Mouse (Mus musculus) gastrocnemius, adult 2 months (tissue): ENCODE data around the gene Mcf2l. TPM values are rescaled to one million over a fixed set of nuclear protein-coding genes. Genes with fewer than 3 reads are reported as not detected.

Experiments
- DNase-seq: peaks from one replicate; pipeline ENCODE4 v3.0.0; 2022
- H3K27ac ChIP-seq: fragments of 200-600 bp; 2 replicates; pipeline ENCODE4 v1.8.1; 2022; ENCODE audit warnings: mild to moderate bottlenecking
- H3K4me3 ChIP-seq: fragments of 200-600 bp; 2 replicates; pipeline ENCODE4 v1.8.1; 2022; ENCODE audit warnings: mild to moderate bottlenecking, moderate library complexity
- CTCF ChIP-seq: fragments of 200-600 bp; IDR thresholded peaks from 2 replicates; pipeline ENCODE4 v1.8.1; 2022; ENCODE audit warnings: antibody characterized with exemption, mild to moderate bottlenecking, moderate library complexity
- intact Hi-C: fragments of 180-260 bp; cut with DNase I; formaldehyde crosslinking; loops from one replicate; pipeline ENCODE4 v1.15.1; 2025
- microRNA-seq: library from miRNA; unstranded; fragments of <30 nt; microRNA quantifications from one replicate; pipeline ENCODE4 v1.2.0, GENCODE M21; 2021
- total RNA-seq, 2 experiments: library from RNA; stranded (reverse); gene quantifications; 2 replicates each; pipeline ENCODE4 v1.2.3; 2021

Gene Mcf2l
- total RNA-seq, 2 experiments from 2014 or later = 26.0 to 49.7 TPM

- intact Hi-C loops = no loop called here
- no peak overlapping the region for H3K27ac ChIP-seq
- TF ChIP-seq CTCF = no peak
- no peak overlapping the region for H3K4me3 ChIP-seq
- no peak for DNase-seq
Observed at GRCm38 (mm10) chr8:13047652-13048051, 174.0 kb downstream of the Mcf2l start.

- intact Hi-C loops = no loop called here
- Histone ChIP-seq H3K4me3 (no peak overlapping the region), H3K27ac (no peak overlapping the region)
- no peak for TF ChIP-seq CTCF
- no peak for DNase-seq
Observed at GRCm38 (mm10) chr8:13050550-13050949, 176.9 kb downstream of the Mcf2l start.

DNA sequence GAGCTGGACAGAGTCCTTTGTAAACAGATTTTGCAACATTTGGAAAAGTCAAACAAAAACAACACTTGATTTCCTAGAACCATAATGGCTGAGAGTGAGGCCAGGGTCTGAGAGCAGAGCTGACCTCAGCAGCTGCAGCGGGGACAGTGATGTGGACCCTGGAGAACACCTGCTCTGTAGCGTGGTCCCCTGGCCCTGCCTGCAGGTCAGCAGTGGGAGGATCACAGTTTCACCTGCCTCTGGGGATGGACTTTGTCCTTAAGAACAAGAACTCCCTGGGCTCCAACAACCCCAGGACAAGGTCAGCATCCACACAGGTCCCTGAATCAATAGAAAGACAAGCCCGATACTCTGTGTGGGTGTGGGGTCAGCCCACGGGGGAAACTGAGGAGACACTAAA is 183.7 kb downstream of the Mcf2l start:
- Histone ChIP-seq H3K27ac (no peak overlapping the region), H3K4me3 (no peak overlapping the region)
- intact Hi-C loops = no loop called here

GRCm38 (mm10) chr8:13060441-13061150 is 187.0 kb downstream of the Mcf2l start, which contains the start of gene Proz:
Gene Proz, plus strand, starts transcription at chr8:13060914.
- Histone ChIP-seq H3K4me3 (no peak within 1 kb of the TSS), H3K27ac (no peak within 1 kb of the TSS)
- TF ChIP-seq CTCF = no peak
- DNase-seq = no peak
- intact Hi-C loops = no loop called here

More for the DNA sequence above, 183.7 kb downstream of the Mcf2l start:
- no peak for TF ChIP-seq CTCF
- no peak for DNase-seq

DNA sequence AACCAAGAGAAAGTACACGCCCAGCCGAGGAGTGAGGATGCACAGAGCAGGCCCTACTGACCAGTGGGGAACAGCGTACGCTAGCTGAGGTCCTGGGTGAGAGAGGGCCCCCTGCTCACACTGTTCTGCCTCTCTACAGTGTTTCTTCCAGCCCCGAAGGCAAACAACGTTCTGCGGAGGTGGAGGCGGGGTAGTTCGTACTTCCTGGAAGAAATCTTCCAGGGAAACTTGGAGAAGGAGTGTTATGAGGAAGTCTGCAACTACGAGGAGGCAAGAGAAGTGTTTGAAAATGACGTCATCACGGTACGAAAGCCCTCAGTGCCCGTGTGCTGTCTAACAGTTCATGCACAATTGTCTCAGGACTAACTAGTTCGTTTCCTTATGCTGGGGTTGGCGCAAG is 189.5 kb downstream of the Mcf2l start:
- no peak overlapping the region for H3K27ac ChIP-seq
- no peak for TF ChIP-seq CTCF
- no peak for DNase-seq
- H3K4me3 ChIP-seq = no peak overlapping the region
- intact Hi-C loops = no loop called here

Small RNA genes within 50 kb of the gene (microRNA-seq; reads per million reads assigned to microRNA genes)
- gene Gm38671 = not detected

Other genes with a start within 250 kb of the Mcf2l start
- gene Tubgcp3, start 201.6 kb upstream of the Mcf2l start, total RNA-seq = 1 to 10 TPM; 8.6 to 8.9 TPM
- gene Atp11a, start 116.8 kb upstream of the Mcf2l start, total RNA-seq = 10 to 100 TPM; 27.1 to 30.9 TPM
- not detected for gene F7, start 152.2 kb downstream of the Mcf2l start, total RNA-seq
- not detected for gene F10, start 163.5 kb downstream of the Mcf2l start, total RNA-seq
- gene Proz, start 187.1 kb downstream of the Mcf2l start, total RNA-seq = not detected
- 1 to 10 TPM; 7.4 to 7.7 TPM for gene Pcid2, start 231.7 kb downstream of the Mcf2l start, total RNA-seq
- gene Cul4a, start 231.8 kb downstream of the Mcf2l start, total RNA-seq = 10 to 100 TPM; 67.6 to 68.5 TPM